17 mouse cellular contexts compared by ENCODE assay signal in genomic region chr1:134110015-134110414, GRCm38 (mm10). TPM values are rescaled to one million over a fixed set of nuclear protein-coding genes. Genes with fewer than 3 reads are reported as not detected.
A peak's percentile ranks its signal among the peaks of the same experiment; 100 is the strongest.
DNase-seq lines count a peak whose midpoint lies in the region; ATAC-seq and TF ChIP-seq lines count a peak whose summit lies in the region.
"Had no signal": no experiment of that assay in that cellular context is flagged by ENCODE, and none has a peak within 500 bp of the region (broad histone marks: within the 10 kb centered on the region; RNA-seq: fewer than 3 reads in every experiment).

No protein-coding gene starts in this region.

- no peak overlapping the region for H3K27ac ChIP-seq in forebrain, embryonic 13.5 days
- no peak overlapping the region for H3K27ac ChIP-seq in forebrain, embryonic 11.5 days (ENCODE audit: low read depth, low read length)
- peak overlapping the region; percentile 91 for H3K27ac ChIP-seq in liver, embryonic 13.5 days
- H3K27ac ChIP-seq in limb, embryonic 10.5 days = no peak overlapping the region
- H3K27ac ChIP-seq: heart, embryonic 13.5 days; hindbrain, embryonic 14.5 days had no signal

- H3K9me3 ChIP-seq in forebrain, embryonic 13.5 days (replicated peaks) = no peaks in the 10 kb centered on the region
- no peaks in the 10 kb centered on the region for H3K9me3 ChIP-seq in forebrain, embryonic 11.5 days (ENCODE audit: control insufficient read depth, low read length)
- no peaks in the 10 kb centered on the region for H3K9me3 ChIP-seq in liver, embryonic 13.5 days (replicated peaks)
- no peaks in the 10 kb centered on the region for H3K9me3 ChIP-seq in limb, embryonic 10.5 days (replicated peaks)
- H3K9me3 ChIP-seq: heart, embryonic 13.5 days had no signal

- H3K4me1 ChIP-seq in forebrain, embryonic 13.5 days = 0 out of 2 replicates have a peak, but pooled peaks cover 3% of the 10 kb centered on the region
- H3K4me1 ChIP-seq in forebrain, embryonic 11.5 days (replicated peaks; ENCODE audit: control insufficient read depth, insufficient read depth, low read length) = no peaks in the 10 kb centered on the region; the same call in 1 of the 2 replicates
- H3K4me1 ChIP-seq in liver, embryonic 13.5 days (replicated peaks) = peaks cover 39% of the 10 kb centered on the region
- peaks cover 9% of the 10 kb centered on the region; the same call in 1 of the 2 replicates for H3K4me1 ChIP-seq in limb, embryonic 10.5 days
- H3K4me1 ChIP-seq: heart, embryonic 13.5 days had no signal

- no peak for TF ChIP-seq CTCF in C2C12 (IDR thresholded peaks at IDR 0.05; ENCODE audit: control insufficient read depth, insufficient read depth, insufficient read length)

- 0 out of 2 replicates have a peak, but pooled peaks have one; percentile 30 for ATAC-seq in forebrain, embryonic 13.5 days
- ATAC-seq in forebrain, embryonic 11.5 days (replicated peaks; ENCODE audit: low FRiP score) = no peak
- ATAC-seq in liver, embryonic 13.5 days (ENCODE audit: low read depth) = peak; percentile 56
- ATAC-seq: Patski had no signal

- H3K27me3 ChIP-seq in forebrain, embryonic 13.5 days = no peaks in the 10 kb centered on the region
- H3K27me3 ChIP-seq in forebrain, embryonic 11.5 days (ENCODE audit: control insufficient read depth, insufficient read depth, low read length) = no peaks in the 10 kb centered on the region
- peaks cover 14% of the 10 kb centered on the region for H3K27me3 ChIP-seq in C2C12 (ENCODE audit: control insufficient read depth, insufficient read depth, insufficient read length)
- H3K27me3 ChIP-seq in liver, embryonic 13.5 days = peaks cover 27% of the 10 kb centered on the region
- H3K27me3 ChIP-seq in limb, embryonic 10.5 days (ENCODE audit: low read depth, poor library complexity, severe bottlenecking) = peaks cover 10% of the 10 kb centered on the region
- H3K27me3 ChIP-seq: Patski had no signal

- H3K4me3 ChIP-seq in forebrain, embryonic 13.5 days = no peak overlapping the region
- H3K4me3 ChIP-seq in forebrain, embryonic 11.5 days (ENCODE audit: low read depth, low read length) = no peak overlapping the region
- no peak overlapping the region for H3K4me3 ChIP-seq in C2C12 (ENCODE audit: insufficient read depth, poor library complexity, severe bottlenecking)
- no peak overlapping the region for H3K4me3 ChIP-seq in liver, embryonic 13.5 days (replicated peaks)
- H3K4me3 ChIP-seq in limb, embryonic 10.5 days = no peak overlapping the region
- H3K4me3 ChIP-seq: heart, embryonic 13.5 days had no signal

- no peak overlapping the region for H3K4me2 ChIP-seq in forebrain, embryonic 13.5 days
- H3K4me2 ChIP-seq in forebrain, embryonic 11.5 days (ENCODE audit: low read depth, low read length, severe bottlenecking) = no peak overlapping the region
- peak overlapping the region; percentile 55 for H3K4me2 ChIP-seq in liver, embryonic 13.5 days
- H3K4me2 ChIP-seq: heart, embryonic 13.5 days; hindbrain, embryonic 14.5 days had no signal

- H3K9ac ChIP-seq in forebrain, embryonic 13.5 days = no peak overlapping the region
- H3K9ac ChIP-seq in forebrain, embryonic 11.5 days (ENCODE audit: low read length) = no peak overlapping the region
- H3K9ac ChIP-seq in liver, embryonic 13.5 days = peak overlapping the region; percentile 49
- H3K9ac ChIP-seq: heart, embryonic 13.5 days; hindbrain, embryonic 14.5 days had no signal

- H3K79me2 ChIP-seq in C2C12 (ENCODE audit: control insufficient read depth, insufficient read depth) = no peaks in the 10 kb centered on the region

- H3ac ChIP-seq in C2C12 (ENCODE audit: control insufficient read depth, insufficient read length, low read depth) = no peak overlapping the region

- whole genome bisulfite sequencing in forebrain, embryonic 13.5 days = 82% methylated on average over 3 of the region's 3 CpGs
- 88% methylated on average over 3 of the region's 3 CpGs for WGBS in forebrain, embryonic 11.5 days
- 85% methylated on average over 3 of the region's 3 CpGs for WGBS in liver, embryonic 13.5 days (ENCODE audit: insufficient replicate concordance)
- WGBS in limb, embryonic 10.5 days = 92% methylated on average over 3 of the region's 3 CpGs

- H3K36me3 ChIP-seq in forebrain, embryonic 13.5 days (ENCODE audit: poor library complexity, severe bottlenecking) = no peaks in the 10 kb centered on the region
- H3K36me3 ChIP-seq in forebrain, embryonic 11.5 days (ENCODE audit: control insufficient read depth, insufficient read depth, low read length) = no peaks in the 10 kb centered on the region
- H3K36me3 ChIP-seq in C2C12 (ENCODE audit: control insufficient read depth, insufficient read depth) = no peaks in the 10 kb centered on the region
- H3K36me3 ChIP-seq in liver, embryonic 13.5 days = no peaks in the 10 kb centered on the region
- no peaks in the 10 kb centered on the region for H3K36me3 ChIP-seq in limb, embryonic 10.5 days
- H3K36me3 ChIP-seq: heart, embryonic 13.5 days had no signal

- no peak for DNase-seq in forebrain, embryonic 11.5 days (ENCODE audit: low spot score)
- peak; percentile 41 for DNase-seq in brain, adult 2 months (ENCODE audit: low read depth, low spot score)
- no peak for DNase-seq in liver, embryonic 13.5 days
- DNase-seq in limb, embryonic 10.5 days (ENCODE audit: low spot score) = no peak
- DNase-seq in gastrocnemius, adult 8-10 months (ENCODE audit: low spot score in 2 of 2) = no peak
- DNase-seq in layer of hippocampus, adult 11-12 months (ENCODE audit: low spot score) = no peak
- DNase-seq: adrenal gland, postnatal 10 days; B cell, adult 2 months; gastrocnemius, postnatal 25 days; kidney, adult 8-10 months; lung, postnatal 10 days; spleen, adult 18-20 months had no signal

- no peaks in the 10 kb centered on the region for H3K79me3 ChIP-seq in C2C12 (ENCODE audit: low read depth)

TF ChIP-seq in C2C12, 6 proteins besides CTCF, POLR2A, EP300 and RAD21:
- TF ChIP-seq USF1 (IDR thresholded peaks at IDR 0.05; ENCODE audit: low read depth) (peak; percentile 81), MYOD1 (IDR thresholded peaks at IDR 0.05; ENCODE audit: control insufficient read depth, insufficient read length, low read depth) (no peak)

RNA-seq across cellular contexts. Expression of gene Chit1, which starts 1.0 kb away (rescaled TPM):
- 0.17 TPM in 1 of 2 replicates, not detected in the other for polyA plus RNA-seq in forebrain, embryonic 13.5 days (2015; fragmentation: Nextera tagmentation; extraction: Ambion mirVana)
- polyA plus RNA-seq in forebrain, embryonic 11.5 days (2014; fragmentation: Nextera tagmentation; extraction: Ambion mirVana) = not detected in 2 replicates
- polyA plus RNA-seq in C2C12 (2012; fragmentation: generic; extraction: Trizol) = 0.02 TPM
- polyA plus RNA-seq in liver, embryonic 13.5 days (2015; fragmentation: Nextera tagmentation; extraction: Ambion mirVana) = 0.08 and 0.12 TPM in 2 replicates
- not detected in 2 replicates for polyA plus RNA-seq in limb, embryonic 10.5 days (2016; fragmentation: Nextera tagmentation; extraction: Ambion mirVana)
- total RNA-seq in gastrocnemius, adult 8-10 months (2022) = not detected
- total RNA-seq: gastrocnemius, postnatal 25 days had no signal
- polyA plus RNA-seq: Patski had no signal

RNA-seq across cellular contexts. Expression of gene Btg2, which starts 31.1 kb away (rescaled TPM):
- 122 and 129 TPM in 2 replicates for polyA plus RNA-seq in forebrain, embryonic 13.5 days (2015; fragmentation: Nextera tagmentation; extraction: Ambion mirVana)
- 110 TPM in 2 replicates for polyA plus RNA-seq in forebrain, embryonic 11.5 days (2014; fragmentation: Nextera tagmentation; extraction: Ambion mirVana)
- polyA plus RNA-seq in C2C12 (2012; fragmentation: generic; extraction: Trizol) = 10.2 TPM
- polyA plus RNA-seq in liver, embryonic 13.5 days (2015; fragmentation: Nextera tagmentation; extraction: Ambion mirVana) = 79.6 and 89.1 TPM in 2 replicates
- 10.1 and 17.7 TPM in 2 replicates for polyA plus RNA-seq in limb, embryonic 10.5 days (2016; fragmentation: Nextera tagmentation; extraction: Ambion mirVana)
- 10 to 100 TPM in 3 of 4 experiments, 1 to 10 TPM in 1; 8.6 to 22.9 (median 14.3) TPM for total RNA-seq in gastrocnemius, adult 8-10 months (2022)
